Mouse (Mus musculus) testis, adult 2 months (tissue): ENCODE measurements around the gene Pde9a. TPM values are rescaled to one million over a fixed set of nuclear protein-coding genes. Genes with fewer than 3 reads are reported as not detected.

Experiments
- H3K27ac ChIP-seq: fragments of 200-500 bp; 2 replicates; pipeline ENCODE4 v1.5.1; 2012; ENCODE audit warnings: low read depth, low read length; ENCODE audit not compliant: control insufficient read depth, insufficient read depth
- H3K27me3 ChIP-seq: fragments of 200-500 bp; 2 replicates; pipeline ENCODE4 v1.6.1; 2012; ENCODE audit warnings: mild to moderate bottlenecking, low read length, moderate library complexity; ENCODE audit not compliant: control insufficient read depth, insufficient read depth
- H3K36me3 ChIP-seq: fragments of 200-500 bp; 2 replicates; pipeline ENCODE4 v1.6.1; 2012; ENCODE audit warnings: mild to moderate bottlenecking, low read length; ENCODE audit not compliant: control insufficient read depth, insufficient read depth
- H3K4me1 ChIP-seq: fragments of 200-500 bp; 2 replicates; pipeline ENCODE4 v1.6.1; 2012; ENCODE audit warnings: low read length; ENCODE audit not compliant: control insufficient read depth, insufficient read depth
- H3K4me3 ChIP-seq: fragments of 200-500 bp; 2 replicates; pipeline ENCODE4 v1.5.1; 2012; ENCODE audit warnings: low read depth, mild to moderate bottlenecking, low read length, moderate library complexity, mixed read lengths; ENCODE audit not compliant: control insufficient read depth
- CTCF ChIP-seq: fragments of 200-500 bp; IDR thresholded peaks from 2 replicates; pipeline ENCODE4 v1.5.1; 2012; ENCODE audit warnings: low read depth, mild to moderate bottlenecking, inconsistent platforms, low read length, moderate library complexity; ENCODE audit not compliant: control insufficient read depth, insufficient read depth, insufficient replicate concordance
- POLR2A ChIP-seq: fragments of 200-500 bp; IDR thresholded peaks from 2 replicates; pipeline ENCODE4 v1.6.1; 2012; ENCODE audit warnings: low read depth, mild to moderate bottlenecking, inconsistent platforms, low read length, moderate library complexity; ENCODE audit not compliant: control insufficient read depth
- polyA plus RNA-seq: library from polyadenylated mRNA; depleted of rRNA; stranded (reverse); fragments of >200 nt; gene quantifications from 2 replicates; pipeline ENCODE4 v1.2.3, GENCODE M21; 2012

The Pde9a gene
- polyA plus RNA-seq, 1 experiment: 3.8 TPM

GRCm38 (mm10) chr17:31500416-31500815, 114.4 kb downstream of the Pde9a start:
- Histone ChIP-seq H3K4me3 (no peak overlapping the region), H3K4me1 (no peaks in the 10 kb centered on the region), H3K36me3 (no peaks in the 10 kb centered on the region), H3K27me3 (no peaks in the 10 kb centered on the region), H3K27ac (no peak overlapping the region)
- TF ChIP-seq CTCF (no peak), POLR2A (no peak)

GRCm38 (mm10) chr17:31500908-31501307, 114.9 kb downstream of the Pde9a start:
- no peak for TF ChIP-seq POLR2A
- TF ChIP-seq CTCF: no peak
- H3K4me1 ChIP-seq: no peaks in the 10 kb centered on the region
- H3K27ac ChIP-seq: no peak overlapping the region
- no peak overlapping the region for H3K4me3 ChIP-seq
- no peaks in the 10 kb centered on the region for H3K36me3 ChIP-seq
- H3K27me3 ChIP-seq: no peaks in the 10 kb centered on the region

DNA sequence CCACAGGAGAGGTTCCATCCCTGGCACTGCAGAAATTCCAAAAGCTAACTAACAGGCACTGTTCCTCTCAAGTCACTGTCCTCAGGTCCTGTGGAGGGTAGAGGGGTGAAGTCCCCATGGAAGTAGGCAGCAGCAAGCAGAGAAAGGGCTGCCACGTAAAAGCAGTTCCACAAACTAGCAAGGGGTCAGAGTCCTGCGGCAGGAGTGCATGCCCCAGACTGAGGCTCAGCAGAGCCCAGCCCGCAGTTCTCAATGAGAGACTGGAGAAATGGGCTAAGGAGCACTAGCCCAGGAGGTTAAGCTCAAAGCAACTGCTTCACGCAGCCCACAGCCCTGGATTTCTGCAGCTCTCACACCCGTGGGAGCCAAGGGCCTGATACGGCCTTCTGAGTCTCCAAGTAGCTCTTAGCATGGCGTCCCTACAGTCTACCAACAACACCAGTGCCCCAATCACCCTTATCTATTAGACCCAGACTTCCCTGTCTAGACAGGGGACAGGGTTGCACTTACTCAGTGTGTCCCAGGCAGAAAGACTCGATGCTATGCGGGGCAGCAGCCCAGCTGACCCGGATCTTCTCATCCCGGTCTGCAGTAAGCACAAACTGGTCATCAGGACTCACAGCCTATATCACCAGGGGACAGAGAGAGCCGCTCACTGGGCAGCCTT, 116.4 kb downstream of the Pde9a start:
- no peak for TF ChIP-seq POLR2A
- no peak for TF ChIP-seq CTCF
- H3K4me1 ChIP-seq: no peaks in the 10 kb centered on the region

DNA sequence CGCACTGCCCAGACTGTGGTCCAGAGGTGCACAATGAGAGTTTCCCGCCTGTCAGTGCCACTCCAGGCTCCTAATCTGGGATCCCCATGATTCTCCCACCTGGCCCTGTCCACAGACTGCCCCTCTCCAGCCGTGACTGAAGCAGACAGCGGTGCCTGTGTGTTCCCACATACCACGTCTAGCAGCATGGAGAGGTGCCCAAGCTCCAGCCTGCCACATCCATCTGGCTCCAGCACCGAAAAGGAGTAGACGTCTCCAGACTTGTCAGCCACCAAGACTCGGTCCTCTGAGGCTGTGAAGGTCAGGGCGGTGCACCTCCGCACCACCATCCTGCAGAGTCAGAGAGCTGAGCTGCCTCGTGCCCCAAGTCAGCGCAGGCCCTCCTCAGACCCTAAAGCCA, 117.3 kb downstream of the Pde9a start:
- Histone ChIP-seq H3K27ac (no peak overlapping the region), H3K4me1 (no peaks in the 10 kb centered on the region), H3K36me3 (no peaks in the 10 kb centered on the region; the same call in 1 of the 2 replicates), H3K27me3 (no peaks in the 10 kb centered on the region), H3K4me3 (no peak overlapping the region)
- TF ChIP-seq POLR2A (no peak), CTCF (no peak)

More for the DNA sequence above, 116.4 kb downstream of the Pde9a start:
- Histone ChIP-seq H3K36me3 (no peaks in the 10 kb centered on the region), H3K27ac (no peak overlapping the region), H3K4me3 (no peak overlapping the region), H3K27me3 (no peaks in the 10 kb centered on the region)

- no peaks in the 10 kb centered on the region; the same call in 1 of the 2 replicates for H3K36me3 ChIP-seq
- H3K27me3 ChIP-seq: no peaks in the 10 kb centered on the region
- no peaks in the 10 kb centered on the region for H3K4me1 ChIP-seq
- TF ChIP-seq CTCF: no peak
- no peak for TF ChIP-seq POLR2A
- H3K27ac ChIP-seq: no peak overlapping the region
- no peak overlapping the region for H3K4me3 ChIP-seq
Observed at GRCm38 (mm10) chr17:31503936-31504335, 117.9 kb downstream of the Pde9a start.

- Histone ChIP-seq H3K4me1 (no peaks in the 10 kb centered on the region), H3K27me3 (no peaks in the 10 kb centered on the region), H3K4me3 (no peak overlapping the region), H3K27ac (no peak overlapping the region), H3K36me3 (no peaks in the 10 kb centered on the region; the same call in 1 of the 2 replicates)
- TF ChIP-seq CTCF: no peak
- TF ChIP-seq POLR2A: no peak
Observed at GRCm38 (mm10) chr17:31505013-31505412, 119.0 kb downstream of the Pde9a start.

DNA sequence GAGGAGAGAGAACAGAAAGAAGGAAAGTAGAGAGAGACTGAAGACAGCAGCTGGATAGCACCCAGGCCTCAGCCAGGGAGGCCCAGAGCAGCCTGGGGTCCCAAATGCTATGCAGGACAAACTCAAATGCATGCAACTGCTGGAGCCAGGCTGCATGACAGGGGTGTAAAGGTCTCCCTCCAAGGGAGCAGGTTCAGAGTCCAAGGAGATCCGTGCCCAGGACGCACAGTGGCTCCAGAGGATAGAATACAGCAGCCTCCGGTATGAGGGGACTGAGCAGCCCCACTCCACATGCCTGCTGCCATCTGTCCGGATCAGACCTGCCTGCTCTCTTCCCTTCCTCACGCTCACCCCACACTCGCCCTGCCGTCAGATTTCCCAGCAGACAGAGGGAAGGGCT, 120.3 kb downstream of the Pde9a start:
- no peak overlapping the region for H3K27ac ChIP-seq
- TF ChIP-seq POLR2A (no peak), CTCF (no peak)
- no peaks in the 10 kb centered on the region for H3K4me1 ChIP-seq
- H3K36me3 ChIP-seq: no peaks in the 10 kb centered on the region; the same call in 1 of the 2 replicates
- no peaks in the 10 kb centered on the region for H3K27me3 ChIP-seq
- no peak overlapping the region for H3K4me3 ChIP-seq

DNA sequence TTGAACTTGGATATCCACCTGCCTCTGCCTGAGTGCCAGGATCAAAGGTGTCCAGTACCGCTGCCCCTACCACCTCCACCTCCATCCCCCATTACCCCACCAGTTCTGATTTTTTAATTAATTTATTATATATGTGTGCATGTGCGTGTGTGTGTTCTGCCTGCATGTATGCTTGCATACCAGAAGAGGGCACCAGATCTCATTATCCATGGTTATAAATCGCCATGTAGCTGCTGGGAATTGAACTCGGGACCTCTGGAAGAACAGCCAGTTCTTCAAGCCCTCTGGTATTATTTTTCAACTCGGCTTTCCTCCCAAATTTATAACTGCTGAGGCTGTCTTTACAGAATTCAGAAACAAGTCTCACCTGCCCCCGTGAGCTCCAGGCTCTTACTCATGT, 124.9 kb downstream of the Pde9a start:
- H3K27ac ChIP-seq: no peak overlapping the region
- H3K4me1 ChIP-seq: peaks cover 2% of the 10 kb centered on the region
- no peaks in the 10 kb centered on the region for H3K27me3 ChIP-seq
- H3K4me3 ChIP-seq: no peak overlapping the region
- TF ChIP-seq CTCF: no peak
- no peak for TF ChIP-seq POLR2A
- no peaks in the 10 kb centered on the region; the same call in 1 of the 2 replicates for H3K36me3 ChIP-seq
